Mouse (Mus musculus): ENCODE measurements around the gene Eif4enif1. TPM values are rescaled to one million over a fixed set of nuclear protein-coding genes. Genes with fewer than 3 reads are reported as not detected.

Eif4enif1 gene
- polyA plus RNA-seq, 1 experiment: 46.7 TPM

GRCm38 (mm10) chr11:3290640-3291310 is 88.6 kb downstream of the Eif4enif1 start:
- peaks cover 15% of the 10 kb centered on the region for H3K4me1 ChIP-seq (ENCODE audit: control insufficient read depth, insufficient read depth, low read length)

DNA sequence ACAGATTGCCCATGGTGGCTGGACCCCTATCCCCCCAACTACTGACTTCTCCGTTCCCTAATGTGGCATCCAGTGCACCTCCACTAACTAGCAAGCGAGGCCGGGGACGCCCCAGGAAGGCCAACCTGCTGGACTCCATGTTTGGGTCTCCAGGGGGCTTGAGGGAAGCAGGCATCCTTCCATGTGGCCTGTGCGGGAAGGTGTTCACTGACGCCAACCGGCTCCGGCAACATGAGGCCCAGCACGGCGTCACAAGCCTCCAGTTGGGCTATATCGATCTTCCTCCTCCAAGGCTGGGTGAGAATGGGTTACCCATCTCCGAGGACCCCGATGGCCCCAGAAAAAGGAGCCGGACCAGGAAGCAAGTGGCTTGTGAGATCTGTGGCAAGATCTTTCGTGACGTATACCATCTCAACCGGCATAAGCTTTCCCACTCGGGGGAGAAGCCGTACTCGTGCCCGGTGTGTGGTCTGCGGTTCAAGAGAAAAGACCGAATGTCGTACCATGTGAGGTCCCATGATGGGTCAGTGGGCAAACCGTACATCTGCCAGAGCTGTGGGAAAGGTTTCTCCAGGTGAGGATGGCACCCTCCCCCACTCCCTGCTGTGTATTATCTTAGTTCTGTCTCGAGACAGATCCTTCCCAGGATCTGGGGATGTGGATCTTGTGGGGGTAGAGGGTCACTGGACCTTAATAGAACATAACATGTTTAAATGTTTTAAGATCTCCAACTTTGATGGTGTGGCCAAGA is 89.3 kb downstream of the Eif4enif1 start:
- H3K27ac ChIP-seq (ENCODE audit: insufficient read depth, low read depth, low read length): peak overlapping the region; percentile 68
- peaks cover 15% of the 10 kb centered on the region for H3K4me1 ChIP-seq (ENCODE audit: control insufficient read depth, insufficient read depth, low read length)
- TF ChIP-seq POLR2A (IDR thresholded peaks at IDR 0.05; ENCODE audit: borderline replicate concordance, low read depth, low read length) (no peak), CTCF (IDR thresholded peaks at IDR 0.05; ENCODE audit: low read depth, low read length) (no peak)
- peak overlapping the region; percentile 93 for H3K4me3 ChIP-seq (ENCODE audit: insufficient read depth, low read length)

More at GRCm38 (mm10) chr11:3290640-3291310, 88.6 kb downstream of the Eif4enif1 start:
- TF ChIP-seq POLR2A (IDR thresholded peaks at IDR 0.05; ENCODE audit: borderline replicate concordance, low read depth, low read length) (no peak), CTCF (IDR thresholded peaks at IDR 0.05; ENCODE audit: low read depth, low read length) (no peak)
- Histone ChIP-seq H3K4me3 (ENCODE audit: insufficient read depth, low read length) (peak overlapping the region; percentile 93), H3K27ac (ENCODE audit: insufficient read depth, low read depth, low read length) (peak overlapping the region; percentile 68)

GRCm38 (mm10) chr11:3292062-3292421 is 89.8 kb downstream of the Eif4enif1 start:
- TF ChIP-seq CTCF (IDR thresholded peaks at IDR 0.05; ENCODE audit: low read depth, low read length) (no peak), POLR2A (IDR thresholded peaks at IDR 0.05; ENCODE audit: borderline replicate concordance, low read depth, low read length) (no peak)
- H3K4me1 ChIP-seq (ENCODE audit: control insufficient read depth, insufficient read depth, low read length): peaks cover 15% of the 10 kb centered on the region
- H3K27ac ChIP-seq (ENCODE audit: insufficient read depth, low read depth, low read length): peak overlapping the region; percentile 68

DNA sequence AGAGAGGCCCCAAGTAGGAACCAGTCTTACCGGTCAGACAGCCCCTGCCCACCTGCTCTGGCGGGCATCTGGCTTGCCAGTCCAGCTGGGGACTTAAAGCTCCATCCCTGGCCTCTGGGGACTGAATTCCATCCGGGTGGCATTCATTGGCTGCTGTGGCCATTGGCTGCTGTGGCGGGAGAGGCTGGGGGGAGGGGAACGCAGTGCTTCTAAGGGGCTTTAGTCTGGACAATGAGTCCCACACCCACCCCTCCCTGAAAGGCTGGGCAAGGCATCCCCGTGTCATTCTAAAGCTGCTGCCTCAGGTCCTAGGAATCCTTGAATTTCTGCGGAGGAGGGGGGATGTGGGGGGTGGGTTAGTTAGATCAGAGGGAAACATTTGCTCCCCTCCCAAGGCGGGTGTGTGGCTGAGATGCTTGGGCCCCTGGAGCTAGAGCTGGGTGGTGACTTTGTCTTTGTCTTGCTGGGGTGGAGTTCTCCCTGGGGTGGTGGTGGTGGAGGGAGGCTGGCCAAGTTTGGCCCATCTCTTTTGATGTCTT is 90.6 kb downstream of the Eif4enif1 start:
- no peak overlapping the region for H3K27ac ChIP-seq (ENCODE audit: insufficient read depth, low read depth, low read length)
- H3K4me3 ChIP-seq (ENCODE audit: insufficient read depth, low read length): peak overlapping the region; percentile 93
- no peak for TF ChIP-seq CTCF (IDR thresholded peaks at IDR 0.05; ENCODE audit: low read depth, low read length)
- TF ChIP-seq POLR2A (IDR thresholded peaks at IDR 0.05; ENCODE audit: borderline replicate concordance, low read depth, low read length): no peak
- H3K4me1 ChIP-seq (ENCODE audit: control insufficient read depth, insufficient read depth, low read length): peaks cover 17% of the 10 kb centered on the region

More at GRCm38 (mm10) chr11:3292062-3292421, 89.8 kb downstream of the Eif4enif1 start:
- H3K4me3 ChIP-seq (ENCODE audit: insufficient read depth, low read length): peak overlapping the region; percentile 93

GRCm38 (mm10) chr11:3293361-3293760 is 91.2 kb downstream of the Eif4enif1 start:
- H3K4me1 ChIP-seq (ENCODE audit: control insufficient read depth, insufficient read depth, low read length): peaks cover 15% of the 10 kb centered on the region
- peak overlapping the region; percentile 93; the same call in 1 of the 2 replicates for H3K4me3 ChIP-seq (ENCODE audit: insufficient read depth, low read length)
- H3K27ac ChIP-seq (ENCODE audit: insufficient read depth, low read depth, low read length): no peak overlapping the region
- TF ChIP-seq CTCF (IDR thresholded peaks at IDR 0.05; ENCODE audit: low read depth, low read length) (no peak), POLR2A (IDR thresholded peaks at IDR 0.05; ENCODE audit: borderline replicate concordance, low read depth, low read length) (no peak)

Other genes starting within 250 kb of the Eif4enif1 start
- 23.2 and 25.8 TPM in 2 replicates for gene Sfi1, start 8.9 kb upstream of the Eif4enif1 start, polyA plus RNA-seq (2012; ENCODE audit: insufficient read depth, insufficient read length, missing spikeins)
- 74.1 and 75.0 TPM in 2 replicates for gene Drg1, start 64.0 kb downstream of the Eif4enif1 start, polyA plus RNA-seq (2012; ENCODE audit: insufficient read depth, insufficient read length, missing spikeins)
- 29.9 and 32.2 TPM in 2 replicates for gene Patz1, start 86.5 kb downstream of the Eif4enif1 start, polyA plus RNA-seq (2012; ENCODE audit: insufficient read depth, insufficient read length, missing spikeins)
- gene Pik3ip1, start 128.0 kb downstream of the Eif4enif1 start, polyA plus RNA-seq (2012; ENCODE audit: insufficient read depth, insufficient read length, missing spikeins): 1.6 and 1.7 TPM in 2 replicates
- gene Limk2, start 206.8 kb downstream of the Eif4enif1 start, polyA plus RNA-seq (2012; ENCODE audit: insufficient read depth, insufficient read length, missing spikeins): 20.8 and 20.9 TPM in 2 replicates
- 22.3 and 24.3 TPM in 2 replicates for gene Rnf185, start 250.0 kb downstream of the Eif4enif1 start, polyA plus RNA-seq (2012; ENCODE audit: insufficient read depth, insufficient read length, missing spikeins)

Data from bone marrow macrophage, adult 2 months (primary cell).